Mouse (Mus musculus) heart, embryonic 12.5 days (tissue): ENCODE measurements around the gene Ppp6r2. TPM values are rescaled to one million over a fixed set of nuclear protein-coding genes. Genes with fewer than 3 reads are reported as not detected.

Source experiments
- ATAC-seq: fragments of 200-750 bp; cut with Nextera tagmentation; 2 replicates; pipeline ENCODE4 v1.8.0; 2017; ENCODE audit warnings: moderate TSS enrichment, moderate library complexity; ENCODE audit not compliant: insufficient number of reproducible peaks, low FRiP score
- H3K27ac ChIP-seq: fragments of 300-500 bp; sonication (generic); 2 replicates; pipeline ENCODE4 v1.5.1; 2016; ENCODE audit warnings: mild to moderate bottlenecking, moderate library complexity; ENCODE audit not compliant: poor library complexity, severe bottlenecking
- H3K27me3 ChIP-seq: fragments of 300-500 bp; sonication (generic); replicated peaks from 2 replicates; pipeline ENCODE4 v1.6.1; 2016; ENCODE audit warnings: mild to moderate bottlenecking, moderate library complexity
- H3K36me3 ChIP-seq: fragments of 300-500 bp; sonication (generic); 2 replicates; pipeline ENCODE4 v1.6.1; 2016; ENCODE audit warnings: mild to moderate bottlenecking, moderate library complexity
- H3K4me1 ChIP-seq: fragments of 300-500 bp; sonication (generic); replicated peaks from 2 replicates; pipeline ENCODE4 v1.6.1; 2016; ENCODE audit warnings: mild to moderate bottlenecking
- H3K4me2 ChIP-seq: fragments of 300-500 bp; sonication (generic); 2 replicates; pipeline ENCODE4 v1.6.1; 2016; ENCODE audit warnings: mild to moderate bottlenecking, moderate library complexity
- H3K4me3 ChIP-seq: fragments of 300-500 bp; sonication (generic); 2 replicates; pipeline ENCODE4 v1.5.1; 2016; ENCODE audit warnings: mild to moderate bottlenecking
- H3K9ac ChIP-seq: fragments of 300-500 bp; sonication (generic); 2 replicates; pipeline ENCODE4 v1.6.1; 2016; ENCODE audit warnings: mild to moderate bottlenecking, moderate library complexity
- H3K9me3 ChIP-seq: fragments of 300-500 bp; sonication (generic); replicated peaks from 2 replicates; pipeline ENCODE4 v1.6.1; 2016; ENCODE audit warnings: mild to moderate bottlenecking, moderate library complexity
- WGBS: fragments of 180-500 bp; shearing (Covaris S2); methylation state at CpG from one replicate; pipeline ENCODE4 v1.1.7; 2016; 5-methylcytosine and 5-hydroxymethylcytosine counted together
- polyA plus RNA-seq: library from polyadenylated mRNA; unstranded; fragments of >200 nt; fragmentation: Nextera tagmentation; extraction: Ambion mirVana; gene quantifications from 2 replicates; pipeline ENCODE4 v1.2.1, GENCODE M21; 2016

Gene Ppp6r2
- polyA plus RNA-seq: 21.0 and 25.9 TPM in 2 replicates

GRCm38 (mm10) chr15:89210915-89211715 is at the start of gene Ppp6r2:
TSS of gene Ppp6r2 (plus strand) at chr15:89211553.
- Histone ChIP-seq H3K4me3 (peak within 1 kb of the TSS; percentile 97), H3K4me2 (peak within 1 kb of the TSS; percentile 97), H3K9me3 (no peaks in the 10 kb centered on the region), H3K9ac (peak within 1 kb of the TSS; percentile 95), H3K27me3 (no peaks in the 10 kb centered on the region), H3K36me3 (peaks cover 6% of the 10 kb centered on the region), H3K27ac (peak within 1 kb of the TSS; percentile 94), H3K4me1 (peaks cover 29% of the 10 kb centered on the region)
- ATAC-seq: peak; percentile 87
- 3% methylated on average over 56 of the region's 73 CpGs for WGBS

- no peak overlapping the region for H3K27ac ChIP-seq
- H3K27me3 ChIP-seq: no peaks in the 10 kb centered on the region
- no peak for ATAC-seq
- no peak overlapping the region for H3K4me3 ChIP-seq
- H3K36me3 ChIP-seq: peaks cover 81% of the 10 kb centered on the region
- WGBS: 90% methylated on average over 12 of the region's 12 CpGs
- H3K4me2 ChIP-seq: no peak overlapping the region
- no peaks in the 10 kb centered on the region for H3K9me3 ChIP-seq
- no peak overlapping the region for H3K9ac ChIP-seq
- H3K4me1 ChIP-seq: peaks cover 25% of the 10 kb centered on the region
Observed at GRCm38 (mm10) chr15:89165478-89165877, 45.9 kb upstream of the Ppp6r2 start.

GRCm38 (mm10) chr15:89168922-89169321 is 42.4 kb upstream of the Ppp6r2 start:
- H3K9ac ChIP-seq: peak overlapping the region; percentile 68
- peak overlapping the region; percentile 91 for H3K27ac ChIP-seq
- ATAC-seq: no peak
- no peaks in the 10 kb centered on the region for H3K27me3 ChIP-seq
- peak overlapping the region; percentile 63 for H3K4me2 ChIP-seq
- H3K4me1 ChIP-seq: peaks cover 57% of the 10 kb centered on the region
- H3K9me3 ChIP-seq: no peaks in the 10 kb centered on the region
- WGBS: 36% methylated on average over 10 of the region's 10 CpGs
- H3K36me3 ChIP-seq: peaks cover 46% of the 10 kb centered on the region
- H3K4me3 ChIP-seq: peak overlapping the region; percentile 25

- Histone ChIP-seq H3K4me1 (peaks cover 62% of the 10 kb centered on the region), H3K4me3 (peak overlapping the region; percentile 25), H3K9me3 (no peaks in the 10 kb centered on the region), H3K36me3 (peaks cover 41% of the 10 kb centered on the region), H3K27ac (peak overlapping the region; percentile 91), H3K4me2 (peak overlapping the region; percentile 63), H3K9ac (peak overlapping the region; percentile 68), H3K27me3 (no peaks in the 10 kb centered on the region)
- ATAC-seq: peak; percentile 69
- 8% methylated on average over 10 of the region's 10 CpGs for WGBS
Observed at GRCm38 (mm10) chr15:89169431-89169830, 41.9 kb upstream of the Ppp6r2 start.

- no peak overlapping the region for H3K4me3 ChIP-seq
- no peaks in the 10 kb centered on the region for H3K27me3 ChIP-seq
- H3K9ac ChIP-seq: peak overlapping the region; percentile 19; the same call in 1 of the 2 replicates
- 33% methylated on average over 3 of the region's 3 CpGs for WGBS
- peaks cover 34% of the 10 kb centered on the region for H3K36me3 ChIP-seq
- peak overlapping the region; percentile 91 for H3K27ac ChIP-seq
- peaks cover 68% of the 10 kb centered on the region for H3K4me1 ChIP-seq
- no peaks in the 10 kb centered on the region for H3K9me3 ChIP-seq
- ATAC-seq: no peak
- H3K4me2 ChIP-seq: peak overlapping the region; percentile 63
Observed at GRCm38 (mm10) chr15:89170102-89170501, 41.3 kb upstream of the Ppp6r2 start.

- H3K4me1 ChIP-seq: peaks cover 83% of the 10 kb centered on the region
- H3K9me3 ChIP-seq: no peaks in the 10 kb centered on the region
- no peak overlapping the region for H3K9ac ChIP-seq
- WGBS: 81% methylated on average over 5 of the region's 5 CpGs
- no peak overlapping the region for H3K4me2 ChIP-seq
- no peak overlapping the region for H3K4me3 ChIP-seq
- H3K27me3 ChIP-seq: no peaks in the 10 kb centered on the region
- H3K36me3 ChIP-seq: peaks cover 20% of the 10 kb centered on the region
- no peak overlapping the region for H3K27ac ChIP-seq
- ATAC-seq: no peak
Observed at GRCm38 (mm10) chr15:89171526-89172051, 39.8 kb upstream of the Ppp6r2 start.

GRCm38 (mm10) chr15:89172276-89172935 is 38.9 kb upstream of the Ppp6r2 start:
- ATAC-seq: no peak

GRCm38 (mm10) chr15:89173024-89173905 is 38.1 kb upstream of the Ppp6r2 start:
- Histone ChIP-seq H3K4me2 (peak overlapping the region; percentile 97), H3K36me3 (peaks cover 3% of the 10 kb centered on the region), H3K9me3 (no peaks in the 10 kb centered on the region), H3K9ac (peak overlapping the region; percentile 81), H3K27me3 (no peaks in the 10 kb centered on the region), H3K4me1 (peaks cover 97% of the 10 kb centered on the region), H3K27ac (peak overlapping the region; percentile 33; the same call in 1 of the 2 replicates), H3K4me3 (peak overlapping the region; percentile 64)
- WGBS: under 1% methylated on average over 65 of the region's 65 CpGs
- ATAC-seq: no peak

More at GRCm38 (mm10) chr15:89172276-89172935, 38.9 kb upstream of the Ppp6r2 start:
- 43% methylated on average over 17 of the region's 17 CpGs for WGBS
- H3K9me3 ChIP-seq: no peaks in the 10 kb centered on the region
- peak overlapping the region; percentile 81 for H3K9ac ChIP-seq
- H3K36me3 ChIP-seq: peaks cover 11% of the 10 kb centered on the region
- H3K4me2 ChIP-seq: peak overlapping the region; percentile 97
- H3K4me1 ChIP-seq: peaks cover 91% of the 10 kb centered on the region
- peak overlapping the region; percentile 64 for H3K4me3 ChIP-seq
- peak overlapping the region; percentile 33; the same call in 1 of the 2 replicates for H3K27ac ChIP-seq
- no peaks in the 10 kb centered on the region for H3K27me3 ChIP-seq

GRCm38 (mm10) chr15:89173906-89174214 is 37.5 kb upstream of the Ppp6r2 start:
- WGBS: 1% methylated on average over 15 of the region's 15 CpGs
- Histone ChIP-seq H3K4me3 (peak overlapping the region; percentile 64), H3K27ac (peak overlapping the region; percentile 33; the same call in 1 of the 2 replicates), H3K4me1 (peaks cover 97% of the 10 kb centered on the region), H3K36me3 (no peaks in the 10 kb centered on the region), H3K27me3 (no peaks in the 10 kb centered on the region), H3K9me3 (no peaks in the 10 kb centered on the region), H3K4me2 (peak overlapping the region; percentile 97), H3K9ac (peak overlapping the region; percentile 81)
- peak; percentile 44 for ATAC-seq

GRCm38 (mm10) chr15:89174889-89175339 is 36.4 kb upstream of the Ppp6r2 start:
- Histone ChIP-seq H3K27me3 (no peaks in the 10 kb centered on the region), H3K9ac (no peak overlapping the region), H3K4me2 (no peak overlapping the region), H3K27ac (no peak overlapping the region), H3K4me1 (peaks cover 96% of the 10 kb centered on the region), H3K4me3 (no peak overlapping the region), H3K36me3 (no peaks in the 10 kb centered on the region), H3K9me3 (no peaks in the 10 kb centered on the region)
- no peak for ATAC-seq
- 50% methylated on average over 11 of the region's 11 CpGs for WGBS
